ENCODE assay signal across 7 mouse cellular contexts in genomic region chr10:94942449-94943041, GRCm38 (mm10). TPM values are rescaled to one million over a fixed set of nuclear protein-coding genes. Genes with fewer than 3 reads are reported as not detected.
A peak's percentile ranks its signal among the peaks of the same experiment; 100 is the strongest.
DNase-seq lines count a peak whose midpoint lies in the region; ATAC-seq and TF ChIP-seq lines count a peak whose summit lies in the region.

No protein-coding gene starts in this region.

- H3K9ac ChIP-seq in intestine, embryonic 14.5 days (ENCODE audit: low read length), result no peak overlapping the region
- no peak overlapping the region for H3K9ac ChIP-seq in lung, postnatal 0 days (replicated peaks; ENCODE audit: low read depth)

- no peaks in the 10 kb centered on the region for H3K36me3 ChIP-seq in erythroblast, embryonic 14.5 days (ENCODE audit: control insufficient read depth)
- no peaks in the 10 kb centered on the region for H3K36me3 ChIP-seq in intestine, embryonic 14.5 days (ENCODE audit: control insufficient read depth, insufficient read depth, low read length)
- H3K36me3 ChIP-seq in lung, postnatal 0 days (ENCODE audit: insufficient read depth, low read length), result no peaks in the 10 kb centered on the region
- H3K36me3 ChIP-seq in small intestine, adult 2 months (ENCODE audit: control insufficient read depth, insufficient read depth, low read length), result no peaks in the 10 kb centered on the region

- no peak for ATAC-seq in intestine, embryonic 14.5 days (replicated peaks; ENCODE audit: low FRiP score, low TSS enrichment, low read depth)
- 0 out of 2 replicates have a peak, but pooled peaks have one; percentile 11 for ATAC-seq in lung, postnatal 0 days

- no peak for TF ChIP-seq CTCF in lung, postnatal 0 days (IDR thresholded peaks at IDR 0.05)
- TF ChIP-seq CTCF in small intestine, adult 2 months (IDR thresholded peaks at IDR 0.05; ENCODE audit: extremely low read depth, insufficient read length, insufficient replicate concordance, low read depth, low read length), result no peak

- H3K4me2 ChIP-seq in intestine, embryonic 14.5 days (ENCODE audit: low read length), result peak overlapping the region; percentile 86
- H3K4me2 ChIP-seq in lung, postnatal 0 days (replicated peaks; ENCODE audit: low read depth, low read length), result peak overlapping the region; percentile 99

- peak; percentile 36 to 43 for DNase-seq in CD8-positive naive resting alpha-beta T cell, adult 2 months (ENCODE audit: low read depth in 2 of 2, low spot score in 2 of 2)
- peak; percentile 51 for DNase-seq in MN1 (ENCODE audit: low spot score)
- peak; percentile 61 for DNase-seq in intestine, embryonic 14.5 days (ENCODE audit: low spot score)
- DNase-seq in lung, postnatal 0 days (ENCODE audit: low spot score), result peak; percentile 59
- DNase-seq in urinary bladder, postnatal 36 days (ENCODE audit: low spot score in 2 of 2), result no peak

- TF ChIP-seq POLR2A in small intestine, adult 2 months (IDR thresholded peaks at IDR 0.05; ENCODE audit: low read depth, low read length), result no peak

- 4% methylated on average over 16 of the region's 17 CpGs for WGBS in intestine, embryonic 14.5 days
- 2% methylated on average over 16 of the region's 17 CpGs for WGBS in lung, postnatal 0 days
- 10% methylated on average over 17 of the region's 17 CpGs for WGBS in small intestine, adult 2 months

- no peak overlapping the region for H3K27ac ChIP-seq in intestine, embryonic 14.5 days (ENCODE audit: low read depth)
- H3K27ac ChIP-seq in lung, postnatal 0 days (ENCODE audit: low read length), result no peak overlapping the region
- H3K27ac ChIP-seq in small intestine, adult 2 months (ENCODE audit: insufficient read depth, low read depth, low read length), result no peak overlapping the region

- TF ChIP-seq EP300 in lung, postnatal 0 days (IDR thresholded peaks at IDR 0.05), result no peak

- H3K9me3 ChIP-seq in erythroblast, embryonic 14.5 days (ENCODE audit: control insufficient read depth, low read length), result peaks cover 8% of the 10 kb centered on the region; the same call in 1 of the 2 replicates
- no peaks in the 10 kb centered on the region for H3K9me3 ChIP-seq in intestine, embryonic 14.5 days (ENCODE audit: control insufficient read depth, low read length)
- H3K9me3 ChIP-seq in lung, postnatal 0 days (ENCODE audit: low read length), result no peaks in the 10 kb centered on the region

- H3K4me1 ChIP-seq in erythroblast, embryonic 14.5 days (ENCODE audit: control insufficient read depth), result peaks cover 68% of the 10 kb centered on the region
- peaks cover 15% of the 10 kb centered on the region; the same call in 1 of the 2 replicates for H3K4me1 ChIP-seq in intestine, embryonic 14.5 days (replicated peaks; ENCODE audit: control insufficient read depth, insufficient read depth, low read length)
- 0 out of 2 replicates have a peak, but pooled peaks cover 3% of the 10 kb centered on the region for H3K4me1 ChIP-seq in lung, postnatal 0 days (ENCODE audit: insufficient read depth, low read depth, low read length)
- H3K4me1 ChIP-seq in small intestine, adult 2 months (ENCODE audit: control insufficient read depth, insufficient read depth, insufficient read length, low read length), result peaks cover 6% of the 10 kb centered on the region; the same call in 1 of the 2 replicates

- peaks cover 74% of the 10 kb centered on the region for H3K27me3 ChIP-seq in erythroblast, embryonic 14.5 days (ENCODE audit: control insufficient read depth)
- H3K27me3 ChIP-seq in intestine, embryonic 14.5 days (replicated peaks; ENCODE audit: control insufficient read depth, insufficient read depth, low read length), result peaks cover 54% of the 10 kb centered on the region
- peaks cover 6% of the 10 kb centered on the region; the same call in 1 of the 2 replicates for H3K27me3 ChIP-seq in lung, postnatal 0 days (replicated peaks; ENCODE audit: insufficient read depth, low read length)
- H3K27me3 ChIP-seq in small intestine, adult 2 months (ENCODE audit: control insufficient read depth, insufficient read depth, low read length), result peaks cover 41% of the 10 kb centered on the region

- peak overlapping the region; percentile 66 for H3K4me3 ChIP-seq in erythroblast, embryonic 14.5 days (replicated peaks)
- H3K4me3 ChIP-seq in intestine, embryonic 14.5 days (ENCODE audit: low read depth, low read length), result peak overlapping the region; percentile 70
- peak overlapping the region; percentile 74 for H3K4me3 ChIP-seq in lung, postnatal 0 days (ENCODE audit: low read depth, low read length)
- peak overlapping the region; percentile 66 for H3K4me3 ChIP-seq in small intestine, adult 2 months (ENCODE audit: low read depth, low read length)

RNA-seq across cellular contexts. Expression of gene Plxnc1, which starts 2.1 kb away (rescaled TPM):
- polyA plus RNA-seq in erythroblast, embryonic 14.5 days (2012), result 0.05 and 0.08 TPM in 2 replicates
- polyA plus RNA-seq in intestine, embryonic 14.5 days (2014; fragmentation: Nextera tagmentation; extraction: Ambion mirVana), result 1.2 and 1.6 TPM in 2 replicates
- polyA plus RNA-seq in lung, postnatal 0 days (2015; fragmentation: Nextera tagmentation; extraction: Ambion mirVana), result 3.2 and 4.2 TPM in 2 replicates
- 0.61 and 0.82 TPM in 2 replicates for polyA plus RNA-seq in small intestine, adult 2 months (2012; rRNA removed)

Comparison
In these comparisons a context has a peak if more than half of its experiments do, and no peak if none do; other contexts are left out.
1. DNase-seq: peak in CD8-positive naive resting alpha-beta T cell, adult 2 months (2 of 2), MN1 (single experiment), intestine, embryonic 14.5 days (single experiment) and lung, postnatal 0 days (single experiment); none in urinary bladder, postnatal 36 days (0 of 2).
2. Peak in every context shown above with its lines, with median percentiles within 50 percentile points of each other: H3K4me3 ChIP-seq.